Mouse (Mus musculus) regulatory T cell (primary cell): ENCODE measurements at regions not wholly inside any gene's neighbourhood (a gene's known extent, or its start where the extent isn't known, plus 50 kb on each side); places are given as distances from the start of the nearest gene placed in this dataset.

Source experiments
- in situ Hi-C: fragments of 300-600 bp; cut with MboI, MseI; formaldehyde crosslinking; loops from one replicate; pipeline ENCODE4 v1.15.1; 2025; ENCODE audit warnings: high pct_unique_total_duplicates

DNA sequence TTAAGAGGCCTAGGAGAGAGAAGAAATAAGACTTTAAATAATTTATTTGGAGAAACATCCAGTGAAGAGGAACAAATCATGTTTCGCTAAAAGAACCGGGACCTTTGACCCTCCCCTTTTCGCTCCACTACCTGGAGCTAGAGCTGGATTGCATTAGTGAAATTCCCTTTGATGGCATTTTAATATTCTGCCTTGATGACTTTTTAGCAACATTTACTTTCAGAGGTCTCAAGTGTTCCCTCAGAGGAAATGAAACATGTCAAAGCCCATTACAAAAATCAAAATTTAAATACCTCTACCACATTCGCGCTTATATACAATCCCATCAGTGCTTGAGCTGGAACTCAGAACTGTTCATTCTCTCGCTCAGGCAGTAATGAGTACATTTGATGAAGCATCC lies 297.0 kb upstream of the Gm10295 start:
- in situ Hi-C loops = no loop called here

DNA sequence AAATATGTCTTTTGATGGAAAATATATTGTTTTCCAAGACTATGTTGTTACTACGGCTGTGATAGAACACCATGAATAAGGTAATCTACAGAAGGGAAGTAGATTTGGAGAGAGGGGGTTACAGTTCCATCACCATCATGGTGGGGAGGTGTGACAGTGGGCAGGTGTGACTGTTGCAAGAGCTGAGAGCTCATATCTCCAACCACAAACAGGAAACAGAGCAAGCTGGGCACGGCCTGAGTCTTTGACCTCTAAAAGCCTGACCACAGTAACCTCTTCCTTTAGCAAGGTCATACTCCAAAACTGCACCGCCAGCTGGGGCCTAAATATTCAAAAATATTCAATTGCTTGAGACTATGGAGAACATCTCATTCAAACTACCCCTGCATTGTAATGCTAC lies 295.7 kb upstream of the Gm10295 start:
- in situ Hi-C loops = no loop called here

DNA sequence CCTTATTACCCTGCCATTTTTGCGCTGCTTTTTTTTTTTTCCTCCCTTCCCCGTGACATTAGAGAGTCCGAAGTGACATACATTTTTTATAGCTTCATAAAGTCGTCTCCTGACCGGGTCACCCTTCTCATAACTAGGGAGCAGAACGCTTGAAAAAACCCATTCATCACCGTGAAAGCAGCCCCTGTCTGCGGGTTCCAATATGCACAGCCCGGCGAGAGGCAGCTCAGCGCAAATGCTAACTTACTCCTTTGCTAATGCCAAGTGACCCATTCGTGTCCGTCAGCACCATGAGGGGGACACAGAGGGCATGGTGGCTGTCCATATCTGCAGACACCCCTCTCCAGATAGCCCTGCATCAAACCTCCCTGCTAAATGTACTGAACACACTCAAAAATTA lies 271.8 kb upstream of the Gm10295 start:
- in situ Hi-C loops = no loop called here

DNA sequence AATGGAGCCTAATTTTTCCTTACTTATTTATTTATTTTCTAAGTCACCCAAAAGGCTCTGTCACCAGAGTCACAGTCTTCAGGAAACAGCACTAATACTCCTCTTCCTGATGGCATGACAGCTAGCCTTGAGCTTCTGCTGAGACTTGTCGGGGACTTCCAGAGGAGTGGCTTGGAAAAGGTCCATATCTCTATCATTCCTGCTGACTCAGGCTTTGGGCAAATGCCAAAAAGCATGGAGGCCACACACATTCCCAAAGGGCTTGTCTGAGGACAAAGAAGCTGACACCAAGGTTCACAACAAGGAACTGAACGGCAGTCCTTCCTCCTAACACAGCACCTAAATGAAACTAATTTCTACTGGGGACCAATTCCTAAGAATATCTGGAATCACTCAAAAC lies 251.9 kb upstream of the Gm10295 start:
- in situ Hi-C loops = no loop called here

DNA sequence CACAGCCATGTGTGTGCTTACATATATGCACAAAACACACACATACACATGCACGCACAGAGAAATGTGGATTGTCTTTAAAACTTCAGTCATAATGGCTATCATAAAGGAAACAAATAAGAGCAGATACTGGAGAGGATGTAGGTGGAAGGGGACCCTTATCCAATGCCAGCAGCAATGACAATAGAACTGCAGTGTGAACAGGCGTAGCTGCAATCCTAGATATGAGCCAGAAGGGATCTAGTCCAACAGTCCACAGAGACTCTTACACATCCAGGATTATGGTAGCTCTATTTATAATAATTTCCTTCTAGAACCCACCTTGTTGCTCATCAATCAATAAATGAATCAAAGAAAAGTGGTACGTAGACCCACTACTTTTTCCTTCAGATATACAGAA lies 245.5 kb upstream of the Gm10295 start:
- in situ Hi-C loops = no loop called here

DNA sequence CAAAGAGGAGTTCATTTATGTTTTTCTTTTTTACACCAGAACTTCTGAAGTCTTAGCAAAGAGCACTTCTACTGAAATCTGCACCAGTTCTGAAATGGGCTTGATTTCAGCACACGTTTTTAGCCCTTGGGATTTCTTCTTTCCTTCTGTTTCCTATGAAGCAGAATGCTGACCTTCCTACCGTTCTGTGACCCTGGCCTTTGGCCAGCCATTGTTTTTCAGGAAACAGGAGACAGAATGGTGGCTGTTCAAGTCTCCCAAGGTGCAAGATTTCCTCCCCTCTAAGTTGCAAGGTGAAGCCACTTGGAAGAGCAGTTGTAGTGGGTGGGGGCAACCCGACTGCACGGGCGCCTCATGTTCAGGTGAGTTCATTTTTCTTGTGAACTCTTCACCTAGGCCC lies 236.3 kb upstream of the Gm10295 start:
- in situ Hi-C loops = no loop called here

DNA sequence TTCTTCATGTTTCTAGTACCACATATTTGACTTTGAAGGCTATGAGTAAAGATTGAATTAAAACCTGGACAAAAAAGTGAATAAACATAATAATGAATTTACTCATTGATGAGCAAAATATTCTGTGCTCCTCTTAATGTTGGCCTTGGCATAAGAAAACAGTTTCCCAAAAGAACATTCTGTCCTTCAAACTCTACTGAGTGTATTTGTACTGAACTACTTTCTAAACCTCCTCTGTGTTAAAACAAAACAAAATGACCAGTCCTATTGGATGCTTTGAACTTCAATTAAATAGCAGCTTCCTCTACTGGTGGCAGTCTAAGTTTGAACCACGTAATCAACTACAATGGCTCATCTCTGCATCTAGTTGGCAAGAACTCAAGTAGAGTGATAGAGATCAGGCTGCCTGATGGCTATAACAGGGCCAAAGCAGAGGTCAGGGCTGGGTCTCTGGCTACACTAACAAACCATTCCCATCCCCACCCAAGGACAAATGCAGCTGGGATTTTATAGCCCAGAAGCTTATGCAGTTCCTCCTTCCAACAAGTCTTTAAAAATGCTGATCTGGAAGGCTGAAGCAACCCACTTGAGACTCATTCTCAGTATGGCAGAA lies 232.3 kb upstream of the Gm10295 start:
- in situ Hi-C loops = no loop called here

DNA sequence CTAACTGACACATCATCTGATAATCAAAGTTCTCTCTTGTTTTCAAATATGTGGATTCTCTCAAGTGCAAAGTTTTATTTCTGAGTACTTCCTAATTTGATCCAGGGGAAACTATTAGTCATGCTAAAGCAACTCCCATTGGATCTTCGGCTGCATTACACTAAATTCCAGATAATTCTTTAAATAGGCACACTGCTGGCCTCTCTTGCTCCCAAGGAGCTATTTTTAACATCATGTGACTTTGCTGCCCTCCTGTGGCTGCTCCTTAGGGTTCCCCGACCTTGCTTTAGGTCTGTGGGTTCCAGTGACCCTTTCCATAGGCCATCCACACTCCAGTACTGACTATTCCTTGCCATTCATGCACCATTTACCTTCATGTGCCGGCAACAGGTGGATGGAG lies 230.5 kb upstream of the Gm10295 start:
- in situ Hi-C loops = no loop called here

DNA sequence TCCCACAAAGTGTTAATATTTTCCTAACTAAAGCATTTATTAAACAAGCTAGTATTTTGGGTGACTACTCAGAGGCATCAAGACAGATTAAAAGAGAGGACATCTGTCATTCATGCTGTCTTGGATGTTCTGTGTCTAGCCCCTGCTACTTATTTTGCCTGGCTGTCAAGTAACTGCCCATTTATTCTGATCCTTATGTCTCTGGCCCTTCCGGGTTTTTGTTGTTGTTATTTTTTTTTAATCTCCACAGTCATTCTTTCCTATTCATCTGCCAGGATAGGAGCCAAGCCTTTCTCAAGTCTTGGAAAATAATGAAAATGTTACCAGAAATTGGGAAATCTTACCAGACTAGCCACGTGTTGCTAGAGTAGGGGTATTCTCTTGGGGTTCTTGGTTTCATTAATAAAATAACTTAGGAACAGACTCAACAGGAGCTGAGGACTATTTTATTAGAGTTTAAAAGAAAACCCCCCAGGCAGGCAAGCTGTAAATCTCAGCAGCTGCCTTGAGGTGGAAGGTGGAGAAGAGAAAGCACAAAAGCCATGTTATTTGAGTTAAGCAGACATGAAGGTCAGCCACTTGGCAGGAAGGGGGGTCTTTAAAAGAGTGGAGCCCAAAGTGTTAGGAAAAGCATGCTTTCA lies 209.1 kb upstream of the Gm10295 start:
- in situ Hi-C loops = no loop called here

DNA sequence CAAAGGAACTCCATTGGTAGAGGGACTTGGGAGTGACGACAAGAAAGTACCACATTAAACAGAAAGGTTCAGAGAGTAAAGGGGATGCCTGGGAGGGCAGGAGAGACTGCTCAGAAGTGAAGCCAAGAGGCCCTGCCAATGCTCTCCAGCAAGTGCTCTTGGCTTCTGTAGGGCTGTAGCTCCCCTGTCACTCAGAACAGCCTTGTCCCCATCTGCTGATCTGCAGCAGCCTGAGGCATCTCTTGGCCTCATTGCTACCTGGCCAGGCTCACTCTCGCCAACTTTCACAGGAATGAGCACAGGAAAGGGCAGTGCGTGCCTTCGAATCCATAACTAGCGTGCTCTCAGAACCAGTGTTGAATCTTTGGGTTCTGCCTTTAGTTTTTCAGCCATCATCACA lies 205.2 kb upstream of the Gm10295 start:
- in situ Hi-C loops = no loop called here

DNA sequence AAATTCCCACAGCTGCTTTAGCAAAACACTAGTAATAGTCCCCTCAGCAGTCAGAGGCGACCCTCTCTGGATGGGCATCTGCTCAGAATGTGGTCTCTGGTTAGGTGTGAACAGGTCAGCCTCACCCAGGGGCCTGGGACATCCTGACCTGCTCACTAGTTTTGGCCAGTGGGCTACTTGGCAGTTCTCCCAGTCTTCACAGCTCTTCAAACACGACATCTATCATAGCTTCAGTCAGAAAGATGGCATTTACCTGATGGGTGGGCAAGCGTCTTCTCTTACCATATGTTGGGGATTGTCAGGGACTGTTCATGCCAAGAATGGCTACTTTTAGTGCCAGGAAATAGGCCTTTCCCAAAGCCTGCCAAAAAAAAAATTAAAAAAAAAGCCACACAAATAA lies 204.2 kb upstream of the Gm10295 start:
- in situ Hi-C loops = no loop called here

DNA sequence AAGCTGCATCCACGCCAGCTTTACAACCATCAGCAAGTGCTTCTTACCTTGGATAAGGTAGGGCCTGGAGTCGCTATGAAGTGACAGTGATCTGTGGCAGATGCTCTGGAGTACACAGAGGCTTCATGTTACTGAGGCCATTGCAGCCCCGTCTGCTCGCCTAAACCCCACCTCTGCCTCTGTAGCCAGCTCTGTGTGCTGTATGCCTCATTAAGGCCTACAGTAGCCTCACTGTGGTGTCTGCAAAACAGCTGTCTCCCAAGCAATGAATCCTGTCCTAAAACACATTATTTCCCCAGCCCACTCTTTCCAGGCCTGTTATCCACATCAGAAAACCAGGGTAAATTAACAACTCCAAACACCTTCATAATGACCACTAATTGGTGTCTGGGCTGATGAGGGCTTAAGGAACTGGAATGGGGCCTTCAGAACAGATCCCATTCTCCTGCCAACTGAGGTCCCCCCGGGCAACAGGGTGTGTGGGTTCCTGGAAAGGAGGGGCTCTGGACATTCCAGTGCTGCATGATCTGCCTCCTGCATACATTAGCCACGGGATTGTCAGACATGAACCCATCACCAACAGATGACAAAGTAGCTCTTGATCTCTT lies 195.4 kb upstream of the Gm10295 start:
- in situ Hi-C loops = no loop called here

DNA sequence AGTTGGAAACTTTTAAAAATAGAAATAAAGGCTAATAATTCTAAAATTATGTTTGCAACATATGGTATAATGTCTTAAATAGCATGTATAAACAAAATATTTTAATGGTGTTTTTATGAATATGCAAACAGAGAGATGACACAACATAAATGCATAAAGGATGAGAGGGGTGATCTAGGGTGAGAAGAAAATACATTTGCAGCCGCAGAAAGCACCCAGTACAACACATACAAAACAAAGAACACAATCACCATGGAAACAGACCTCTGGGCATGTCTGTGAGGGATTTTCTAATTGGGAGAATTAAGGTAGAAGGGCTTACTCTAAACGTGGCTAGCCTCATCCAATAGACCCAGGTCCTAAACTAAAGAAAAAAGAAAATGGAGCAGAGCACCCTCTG lies 190.2 kb upstream of the Gm10295 start:
- in situ Hi-C loops = no loop called here

DNA sequence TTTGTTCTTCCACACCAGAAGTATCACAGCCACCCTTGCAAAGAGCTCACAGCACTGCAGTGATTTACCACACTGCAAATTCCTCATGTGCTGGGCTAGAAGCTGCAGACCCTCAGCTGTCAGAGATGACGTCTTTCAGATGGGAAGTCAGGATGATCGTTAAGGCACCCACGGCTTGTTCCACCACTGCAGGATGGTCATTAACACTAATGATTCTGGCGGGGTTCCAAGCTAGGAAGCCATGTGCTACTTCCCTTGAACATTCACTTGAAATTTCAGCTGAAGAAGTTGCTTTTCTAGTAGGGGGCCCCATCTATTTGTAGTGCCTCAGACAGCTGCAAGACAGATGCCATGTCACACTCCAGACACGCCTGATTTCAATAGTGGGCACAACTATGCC lies 181.8 kb upstream of the Gm10295 start:
- in situ Hi-C loops = no loop called here

DNA sequence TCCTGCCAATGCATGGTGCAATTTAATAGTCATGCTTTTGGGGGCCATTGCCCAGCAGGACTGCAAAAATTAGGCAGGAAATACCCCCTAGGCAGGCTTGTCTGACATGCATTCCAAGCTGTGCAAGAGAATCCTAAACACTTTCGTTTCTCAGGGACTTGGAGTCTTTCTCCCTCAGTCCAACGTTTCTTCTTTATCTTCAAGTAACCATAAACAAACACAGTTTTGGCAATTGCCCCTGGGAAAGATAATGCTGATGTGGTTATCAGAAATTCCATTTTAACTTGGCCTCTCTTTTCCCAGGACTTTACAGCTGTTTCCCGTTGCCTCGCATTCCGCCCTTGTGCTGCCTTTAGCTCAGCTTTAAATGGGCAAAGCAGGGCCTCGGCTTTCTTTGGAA lies 180.2 kb upstream of the Gm10295 start:
- in situ Hi-C loops = no loop called here

DNA sequence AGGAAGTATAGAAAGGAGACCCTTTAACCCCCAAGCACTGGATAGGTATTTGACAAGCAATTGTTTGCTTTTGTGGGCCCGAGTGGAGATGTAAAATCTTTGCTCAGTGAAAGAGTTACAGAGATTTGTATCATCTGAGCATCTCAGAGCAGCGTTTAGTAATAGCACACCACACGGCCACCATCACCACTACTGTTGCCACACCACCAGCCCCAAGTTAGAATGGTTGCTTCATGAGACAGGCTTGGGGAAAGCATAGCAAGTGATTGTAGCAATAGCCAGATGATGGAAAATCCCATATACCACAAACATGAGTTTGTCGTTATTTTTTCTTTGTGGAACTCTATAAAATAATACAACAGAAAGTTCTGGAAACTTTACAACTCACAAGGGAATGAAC lies 179.6 kb upstream of the Gm10295 start:
- in situ Hi-C loops = no loop called here

DNA sequence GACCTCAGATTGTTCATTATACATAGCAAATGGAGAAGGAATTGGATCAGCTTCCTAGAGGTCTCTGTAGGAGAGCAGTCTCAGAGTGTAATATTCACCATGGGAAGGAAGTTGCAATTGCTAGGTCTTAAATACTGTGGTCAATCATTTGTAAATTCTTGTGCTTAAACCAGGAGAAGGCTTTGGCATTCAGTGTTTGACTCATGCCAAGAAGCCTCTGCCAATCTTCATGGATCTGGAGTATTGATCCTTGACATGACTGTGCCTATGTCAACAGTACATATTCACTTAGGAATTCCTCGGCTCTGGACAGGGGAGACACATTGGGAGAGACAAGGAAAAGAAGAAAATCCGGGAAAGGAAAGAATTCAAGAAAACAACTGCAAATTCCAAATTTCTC lies 174.9 kb upstream of the Gm10295 start:
- in situ Hi-C loops = no loop called here

DNA sequence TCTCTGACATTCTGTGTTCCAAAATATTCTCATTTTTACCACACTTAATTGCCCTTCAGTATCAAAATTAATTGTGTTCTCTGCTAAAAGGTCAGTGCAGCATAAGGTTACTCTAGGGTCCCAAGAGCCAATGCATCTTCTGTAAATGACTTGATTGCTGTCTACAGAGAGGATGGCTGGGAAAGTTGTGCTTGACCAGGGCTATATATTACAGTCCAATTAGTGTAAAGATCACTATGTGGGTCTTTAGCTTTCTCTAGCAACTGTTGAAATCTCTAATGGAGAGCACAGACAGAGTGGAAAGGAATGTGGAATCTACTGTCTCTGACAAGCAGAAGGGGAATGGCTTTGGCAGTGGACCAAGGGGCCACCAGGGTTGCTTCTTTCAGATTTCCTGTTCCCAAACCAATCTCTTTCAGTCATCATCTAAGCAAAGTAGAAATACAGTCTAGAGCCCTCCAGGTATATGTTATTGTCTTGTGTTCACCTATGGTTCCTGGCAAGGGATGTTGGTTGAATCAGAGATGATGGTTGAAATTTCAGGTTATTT lies 173.4 kb upstream of the Gm10295 start:
- in situ Hi-C loops = no loop called here

DNA sequence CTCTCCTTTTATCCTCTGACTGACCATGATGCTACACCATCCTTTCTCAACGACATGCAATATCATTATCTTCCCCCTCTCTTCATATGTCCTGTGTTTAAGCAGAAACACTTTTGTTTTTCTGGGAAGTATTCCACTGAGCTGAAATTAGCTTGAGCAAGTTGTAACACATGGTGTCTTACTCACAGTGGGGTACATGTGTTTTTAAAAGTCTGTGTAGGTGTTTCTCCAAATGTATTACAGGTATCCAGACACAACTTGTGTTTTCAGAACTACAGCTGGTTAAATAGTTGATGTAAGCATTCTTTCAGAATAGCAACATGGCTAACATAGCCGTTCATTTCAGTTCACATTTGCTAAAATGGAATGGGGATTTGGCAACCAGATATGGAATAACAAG lies 172.8 kb upstream of the Gm10295 start:
- in situ Hi-C loops = no loop called here

DNA sequence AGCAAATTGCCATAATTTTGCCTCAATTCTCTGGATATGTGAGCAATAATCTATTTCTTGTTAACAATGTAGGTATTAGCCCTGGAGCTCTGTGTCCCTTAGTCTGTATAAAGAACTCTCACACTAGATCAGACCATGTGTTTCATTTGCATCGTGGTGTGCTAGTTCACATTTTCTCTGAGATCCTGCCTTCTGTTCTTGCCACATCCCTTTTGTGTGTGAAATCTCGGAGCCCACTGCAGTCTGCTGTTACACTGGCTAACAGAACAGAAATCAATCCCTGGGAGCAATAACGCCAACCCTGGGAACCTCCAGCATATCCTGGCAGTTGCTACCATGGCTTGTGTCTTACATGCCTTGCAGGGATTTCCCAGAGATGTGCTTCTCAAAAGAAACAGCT lies 156.1 kb upstream of the Gm10295 start:
- in situ Hi-C loops = no loop called here

DNA sequence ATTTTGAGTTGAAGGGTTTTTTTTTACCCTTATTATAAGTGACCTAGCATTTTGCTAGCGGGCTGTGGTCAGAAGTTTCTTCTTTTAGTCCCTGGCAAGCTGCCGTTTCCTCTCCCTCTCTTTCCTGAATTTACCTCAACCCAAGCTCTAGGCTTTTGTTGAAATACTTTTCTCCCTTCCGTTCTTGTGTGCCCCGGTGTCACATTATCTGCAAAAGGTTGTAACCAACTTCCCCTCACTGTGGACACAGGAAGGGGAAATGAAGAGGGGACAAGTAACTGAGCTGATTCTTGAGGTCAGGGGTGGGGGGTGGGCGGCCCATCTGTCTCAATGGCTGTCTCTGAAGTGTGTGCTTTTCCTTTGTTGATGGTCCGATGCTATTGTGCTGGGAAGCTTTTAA lies 149.4 kb upstream of the Gm10295 start:
- in situ Hi-C loops = no loop called here

DNA sequence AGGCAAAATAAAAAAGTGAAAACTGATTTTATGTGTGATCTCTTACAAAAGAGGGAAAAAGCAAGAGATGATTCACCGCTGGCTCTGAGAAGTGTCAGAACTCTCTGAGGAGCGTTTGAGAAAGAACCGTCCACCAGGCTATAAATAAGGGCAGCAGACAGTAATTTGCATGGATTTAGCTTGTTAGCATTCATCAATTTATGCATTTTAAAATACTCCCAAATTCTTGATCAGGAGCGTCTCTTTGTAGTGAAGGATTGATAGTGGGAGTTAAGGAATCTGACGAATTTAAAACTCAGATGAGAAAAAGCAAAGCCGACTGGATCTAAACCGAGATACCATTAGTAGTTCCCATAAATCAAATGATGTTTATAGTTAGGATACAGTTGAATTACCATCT lies 146.8 kb upstream of the Gm10295 start:
- in situ Hi-C loops = no loop called here

DNA sequence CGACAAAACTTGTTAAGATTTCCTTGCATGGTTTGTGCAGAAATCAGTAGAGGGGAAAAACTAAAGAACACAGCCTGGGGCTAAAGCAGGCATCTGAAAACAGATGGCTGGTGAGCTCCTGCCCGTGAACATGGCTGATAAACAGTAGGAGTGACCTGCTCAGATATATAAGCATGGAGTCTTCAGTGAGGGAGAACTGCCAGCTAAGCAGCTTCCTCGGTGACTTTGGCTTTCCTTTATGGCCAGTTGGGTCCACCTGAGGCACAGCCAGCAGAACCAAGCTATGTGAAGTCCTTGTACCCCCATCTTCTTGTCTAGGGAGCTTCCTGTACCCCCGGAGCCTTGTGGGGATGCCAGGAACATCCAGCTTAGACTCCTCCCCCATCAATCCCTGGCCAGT lies 139.8 kb upstream of the Gm10295 start:
- in situ Hi-C loops = no loop called here
